Mouse (Mus musculus): ENCODE data around the gene Pld1.

Pld1 gene

GRCm38 (mm10) chr3:27973936-27974335 is 35.4 kb downstream of the Pld1 start:
- no peak for TF ChIP-seq GATA4 (IDR thresholded peaks at IDR 0.05; ENCODE audit: insufficient replicate concordance, low read length)

- TF ChIP-seq GATA4 (IDR thresholded peaks at IDR 0.05; ENCODE audit: insufficient replicate concordance, low read length), result no peak
Measured at GRCm38 (mm10) chr3:27974981-27975380, 36.5 kb downstream of the Pld1 start.

GRCm38 (mm10) chr3:27976931-27977544 is 38.5 kb downstream of the Pld1 start:
- no peak for TF ChIP-seq GATA4 (IDR thresholded peaks at IDR 0.05; ENCODE audit: insufficient replicate concordance, low read length)

- no peak for TF ChIP-seq GATA4 (IDR thresholded peaks at IDR 0.05; ENCODE audit: insufficient replicate concordance, low read length)
Measured at GRCm38 (mm10) chr3:27978030-27978723, 39.7 kb downstream of the Pld1 start.

- no peak for TF ChIP-seq GATA4 (IDR thresholded peaks at IDR 0.05; ENCODE audit: insufficient replicate concordance, low read length)
Measured at GRCm38 (mm10) chr3:27981591-27981990, 43.1 kb downstream of the Pld1 start.

GRCm38 (mm10) chr3:27982436-27983017 is 44.0 kb downstream of the Pld1 start:
- TF ChIP-seq GATA4 (IDR thresholded peaks at IDR 0.05; ENCODE audit: insufficient replicate concordance, low read length), result no peak

- no peak for TF ChIP-seq GATA4 (IDR thresholded peaks at IDR 0.05; ENCODE audit: insufficient replicate concordance, low read length)
Measured at GRCm38 (mm10) chr3:27983274-27983673, 44.8 kb downstream of the Pld1 start.

GRCm38 (mm10) chr3:27983935-27984577 is 45.6 kb downstream of the Pld1 start:
- no peak for TF ChIP-seq GATA4 (IDR thresholded peaks at IDR 0.05; ENCODE audit: insufficient replicate concordance, low read length)

- TF ChIP-seq GATA4 (IDR thresholded peaks at IDR 0.05; ENCODE audit: insufficient replicate concordance, low read length), result no peak
Measured at GRCm38 (mm10) chr3:27984620-27985019, 46.1 kb downstream of the Pld1 start.

- no peak for TF ChIP-seq GATA4 (IDR thresholded peaks at IDR 0.05; ENCODE audit: insufficient replicate concordance, low read length)
Measured at GRCm38 (mm10) chr3:27985344-27985743, 46.8 kb downstream of the Pld1 start.

- TF ChIP-seq GATA4 (IDR thresholded peaks at IDR 0.05; ENCODE audit: insufficient replicate concordance, low read length), result no peak
Measured at GRCm38 (mm10) chr3:27987891-27988536, 49.5 kb downstream of the Pld1 start.

GRCm38 (mm10) chr3:27991100-27991703 is 52.7 kb downstream of the Pld1 start:
- no peak for TF ChIP-seq GATA4 (IDR thresholded peaks at IDR 0.05; ENCODE audit: insufficient replicate concordance, low read length)

- TF ChIP-seq GATA4 (IDR thresholded peaks at IDR 0.05; ENCODE audit: insufficient replicate concordance, low read length), result no peak
Measured at GRCm38 (mm10) chr3:27994175-27994990, 55.9 kb downstream of the Pld1 start.

- TF ChIP-seq GATA4 (IDR thresholded peaks at IDR 0.05; ENCODE audit: insufficient replicate concordance, low read length), result no peak
Measured at GRCm38 (mm10) chr3:28004321-28004720, 65.8 kb downstream of the Pld1 start.

All from liver, adult (tissue).